Mouse (Mus musculus): ENCODE data around the gene Vegfa.
"Not testable (repeated sequence)": the region's sequence is repeated elsewhere in the genome, so short reads cannot be mapped to it uniquely, and the experiment has no call there.

The Vegfa gene

DNA sequence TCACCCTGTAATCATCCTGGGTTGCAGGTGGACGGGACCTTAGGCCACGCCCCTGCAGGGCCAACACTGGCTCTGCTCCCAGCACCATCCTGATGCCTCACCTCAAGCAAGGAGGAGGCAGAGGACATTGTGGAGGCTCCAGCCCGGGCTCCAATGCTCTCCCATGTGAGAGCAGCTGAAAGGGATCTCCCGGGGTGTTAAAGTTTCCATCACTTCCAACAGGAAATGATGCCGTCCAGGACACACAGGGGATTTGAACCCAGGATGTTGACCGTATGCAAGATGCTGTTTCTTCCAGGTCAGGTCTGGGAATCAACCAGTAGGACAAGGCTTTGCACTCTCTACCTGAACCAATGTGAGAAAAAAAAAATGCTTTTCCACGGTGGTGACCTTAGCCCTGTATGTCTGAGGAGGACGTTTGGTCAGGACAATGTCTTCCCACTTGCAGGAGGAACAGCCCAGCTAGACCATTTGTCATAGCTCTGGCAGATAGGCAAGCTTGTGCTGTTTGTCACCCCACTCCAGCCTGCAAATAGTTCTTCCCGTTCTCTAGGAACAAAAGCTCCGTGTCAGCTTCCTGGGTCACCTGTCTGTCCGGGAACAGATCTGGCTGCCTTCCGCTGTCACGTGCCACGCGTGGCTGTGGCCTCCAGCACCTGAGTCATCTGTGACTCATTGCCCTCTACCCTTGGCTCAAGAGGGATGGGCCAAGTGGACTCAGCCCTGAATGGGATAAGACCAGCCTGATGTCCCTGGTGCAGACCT is 28.3 kb downstream of the Vegfa start:
- DNase-seq (ENCODE audit: extremely low spot score, low read depth, low spot score), result no peak

DNA sequence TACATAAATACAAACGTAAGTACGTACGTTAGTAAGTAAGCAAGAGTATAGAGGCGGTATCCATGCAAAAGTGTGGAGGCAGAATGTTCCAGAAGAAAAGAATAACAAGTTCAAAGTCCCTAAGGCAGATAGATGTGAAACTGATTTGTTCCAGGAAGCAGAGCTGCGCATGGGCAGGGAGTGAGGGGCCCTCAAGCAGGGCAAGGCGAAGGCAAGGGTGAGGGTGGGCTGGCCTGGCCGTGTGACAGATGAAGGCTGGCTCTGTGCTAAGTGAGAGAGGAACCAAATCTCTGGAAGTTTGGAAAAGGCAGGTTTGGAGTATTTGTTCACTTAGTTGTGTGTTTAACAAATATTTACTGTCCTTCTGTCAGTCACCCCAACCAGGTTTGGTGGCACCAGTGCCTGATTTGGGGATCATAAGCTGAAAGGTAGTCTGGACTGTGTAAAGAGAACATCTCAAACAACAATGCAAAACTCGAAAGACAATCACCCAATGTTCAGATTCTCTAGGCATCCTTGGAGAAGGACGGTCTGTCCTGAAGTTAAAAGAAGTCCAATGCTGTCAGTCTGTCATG is 32.7 kb downstream of the Vegfa start:
- DNase-seq (ENCODE audit: extremely low spot score, low read depth, low spot score), result no peak

DNA sequence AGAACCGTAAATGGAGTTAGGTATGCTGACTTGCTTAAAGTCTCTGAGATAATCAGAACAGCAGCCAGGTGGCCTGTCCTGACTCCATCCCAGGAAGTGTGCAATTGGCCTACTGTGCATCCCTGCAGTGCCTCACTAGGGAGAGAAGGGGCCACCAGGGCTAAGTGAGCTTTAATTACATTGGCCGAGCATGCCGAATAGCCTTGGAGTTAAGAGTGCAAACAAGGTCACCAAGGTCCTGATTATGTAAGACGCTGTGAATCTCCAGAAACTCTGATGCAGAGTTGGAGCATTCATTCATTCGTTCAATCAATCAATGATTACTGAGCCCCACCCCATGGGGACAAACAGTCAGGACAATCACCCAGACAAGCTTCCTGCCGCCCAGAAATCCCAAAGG is 33.8 kb downstream of the Vegfa start:
- DNase-seq (ENCODE audit: extremely low spot score, low read depth, low spot score), result no peak

DNA sequence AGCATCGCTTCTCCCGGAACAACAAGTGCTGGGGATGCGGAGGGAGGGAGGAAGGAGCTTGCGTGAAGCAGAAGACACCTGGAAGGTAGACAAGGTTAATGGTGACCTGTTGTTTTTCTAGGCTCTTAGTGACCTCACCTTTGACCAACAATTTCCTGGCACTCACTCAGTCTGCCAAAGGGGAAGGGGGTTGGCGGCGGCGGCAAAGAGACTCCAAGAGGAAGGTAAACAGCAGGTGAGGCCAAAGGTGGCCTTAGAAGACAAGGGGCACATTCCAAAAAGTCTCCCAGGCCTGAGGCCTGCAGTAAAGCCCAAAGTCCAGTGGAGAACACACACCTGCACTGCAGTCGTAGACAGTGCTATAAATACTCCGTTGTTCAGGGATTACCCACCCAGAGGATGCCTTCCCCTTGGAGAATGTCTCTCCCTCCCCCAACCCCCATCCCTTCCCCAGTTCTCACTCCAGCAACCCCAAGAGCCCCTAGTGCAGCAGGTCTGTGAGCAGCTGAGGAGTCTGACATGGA is 35.2 kb downstream of the Vegfa start:
- no peak for DNase-seq (ENCODE audit: extremely low spot score, low read depth, low spot score)

DNA sequence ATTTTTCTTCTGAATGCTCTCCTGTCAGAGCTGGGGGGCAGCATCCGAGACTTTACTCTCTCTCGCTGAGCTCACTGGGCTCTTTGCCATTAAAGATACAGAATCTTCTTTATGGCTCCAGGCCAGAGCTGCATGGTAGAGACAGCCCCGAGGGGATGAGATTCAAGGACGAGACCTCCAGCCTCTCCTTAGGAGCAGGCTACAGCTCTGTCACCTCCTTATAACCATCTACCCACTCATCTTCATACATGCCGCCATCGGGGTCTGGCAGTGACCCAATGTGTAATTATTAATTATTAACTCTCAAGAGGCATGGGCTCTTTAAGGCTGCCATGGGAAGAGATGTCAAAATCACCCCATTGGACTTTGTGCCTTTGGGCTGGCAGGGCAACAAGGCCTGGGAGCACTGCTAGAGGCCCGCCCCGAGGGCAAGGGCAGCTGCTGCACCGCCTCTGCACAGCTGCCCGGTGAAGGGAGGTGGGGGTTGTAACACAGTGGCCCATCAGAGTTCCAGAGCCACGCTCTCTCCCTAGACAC is 37.8 kb downstream of the Vegfa start:
- DNase-seq (ENCODE audit: extremely low spot score, low read depth, low spot score), result no peak

DNA sequence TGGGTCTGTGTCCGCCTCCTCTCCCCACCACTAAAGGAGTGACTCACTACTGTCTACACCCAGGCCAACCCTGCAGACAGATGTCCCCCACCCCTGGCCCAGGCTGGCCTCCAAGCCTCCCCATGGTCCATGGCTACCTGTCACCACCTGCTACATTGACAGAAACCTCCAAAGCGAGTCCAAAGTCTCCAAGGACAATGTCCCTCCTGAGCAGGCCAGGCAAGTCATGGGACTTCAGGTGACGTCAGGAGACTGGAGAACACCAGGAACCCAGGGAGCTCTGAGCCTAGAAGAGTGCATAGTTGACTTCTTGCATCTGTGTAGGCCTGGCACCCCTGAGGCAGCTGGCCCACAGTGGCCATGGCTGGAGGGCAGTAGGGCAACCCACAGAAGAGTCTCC is 45.3 kb downstream of the Vegfa start:
- DNase-seq (ENCODE audit: extremely low spot score, low read depth, low spot score), result no peak

DNA sequence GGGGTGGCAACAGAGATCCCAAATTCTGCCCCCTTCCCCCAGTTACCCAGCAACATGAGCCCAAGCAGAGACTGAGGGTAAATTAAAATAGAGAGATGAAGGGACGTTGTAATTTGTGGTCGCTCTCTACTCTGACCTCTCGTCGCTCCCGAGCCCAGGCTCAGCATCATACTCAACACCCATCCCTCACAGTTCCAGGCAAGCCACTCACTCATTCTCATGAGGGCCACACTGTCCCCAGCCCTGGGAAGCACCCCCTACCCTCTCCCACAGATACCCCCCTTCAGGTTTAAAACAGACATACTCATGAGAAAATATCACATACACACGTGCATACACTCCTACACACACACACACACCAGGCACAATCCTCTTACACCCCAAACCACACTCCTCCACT is 45.8 kb downstream of the Vegfa start:
- DNase-seq (ENCODE audit: extremely low spot score, low read depth, low spot score), result no peak

DNA sequence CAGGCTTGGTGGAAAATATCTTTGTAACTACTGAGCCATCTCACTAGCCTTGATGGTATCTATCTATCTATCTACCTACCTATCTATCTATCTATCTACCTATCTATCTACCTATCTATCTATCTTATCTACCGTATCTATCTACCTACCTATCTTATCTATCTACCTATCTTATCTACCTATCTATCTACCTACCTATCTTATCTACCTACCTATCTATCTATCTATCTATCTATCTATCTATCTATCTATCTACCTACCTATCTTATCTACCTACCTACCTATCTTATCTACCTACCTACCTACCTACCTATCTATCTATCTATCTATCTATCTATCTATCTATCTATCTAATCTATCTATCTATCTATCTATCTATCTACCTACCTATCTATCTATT is 49.0 kb downstream of the Vegfa start:
- not testable (repeated sequence) for DNase-seq (ENCODE audit: extremely low spot score, low read depth, low spot score)

DNA sequence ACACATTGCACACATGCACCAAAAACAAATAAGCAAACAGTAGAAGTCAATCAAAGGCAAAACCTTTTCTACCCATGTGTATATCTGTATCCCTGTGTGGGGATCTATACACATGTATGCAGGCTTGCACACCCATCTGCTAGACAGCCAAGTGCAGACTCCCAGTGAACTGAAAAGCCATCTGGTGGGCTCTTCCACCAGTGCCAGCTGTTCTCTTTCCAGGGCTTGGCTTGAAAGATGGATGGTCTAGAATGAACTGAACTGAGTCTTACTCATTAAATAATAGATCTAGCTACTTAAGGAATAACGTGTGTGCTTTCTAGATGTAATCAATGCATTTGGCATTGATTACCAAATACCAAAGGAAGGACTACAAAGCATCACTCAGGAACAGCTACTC is 50.3 kb downstream of the Vegfa start:
- DNase-seq (ENCODE audit: extremely low spot score, low read depth, low spot score), result no peak

DNA sequence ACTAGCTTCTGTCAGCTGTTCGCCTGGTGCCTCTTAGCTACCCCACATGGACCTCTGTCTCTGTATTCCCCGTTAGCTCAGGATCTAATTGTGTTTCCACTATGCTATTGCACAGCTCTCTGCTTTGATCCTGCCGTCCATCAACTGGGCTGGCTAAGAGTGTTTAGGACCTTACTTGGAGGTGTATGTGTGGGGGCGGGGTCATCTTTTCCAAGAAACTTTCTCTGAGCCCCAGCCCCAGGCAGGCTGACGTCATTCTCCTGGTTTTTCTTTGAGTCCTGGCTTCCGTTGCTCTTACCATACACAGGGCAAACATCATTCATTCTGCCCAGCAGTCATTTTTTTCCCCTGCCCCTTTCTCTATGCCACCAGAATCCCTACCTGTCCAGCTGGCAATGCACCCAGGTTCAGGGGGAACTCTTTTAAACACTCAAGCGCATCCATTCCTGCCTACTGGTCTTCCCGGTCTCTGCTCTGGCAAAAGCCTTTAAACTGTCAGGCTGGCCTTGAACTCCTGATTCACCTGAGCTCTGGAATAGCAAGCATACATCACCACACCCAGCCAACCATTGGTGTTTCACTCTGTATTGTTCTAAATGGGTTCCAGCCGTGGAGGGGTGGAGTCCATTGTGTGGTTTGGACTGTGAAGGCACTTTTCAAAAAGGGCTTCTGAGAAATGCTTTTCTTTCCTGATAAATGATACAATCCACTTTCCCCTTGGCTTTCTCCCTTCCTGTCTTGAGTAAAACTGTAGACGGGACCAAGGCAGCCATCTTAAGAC is 53.0 kb downstream of the Vegfa start:
- DNase-seq (ENCODE audit: extremely low spot score, low read depth, low spot score), result no peak

DNA sequence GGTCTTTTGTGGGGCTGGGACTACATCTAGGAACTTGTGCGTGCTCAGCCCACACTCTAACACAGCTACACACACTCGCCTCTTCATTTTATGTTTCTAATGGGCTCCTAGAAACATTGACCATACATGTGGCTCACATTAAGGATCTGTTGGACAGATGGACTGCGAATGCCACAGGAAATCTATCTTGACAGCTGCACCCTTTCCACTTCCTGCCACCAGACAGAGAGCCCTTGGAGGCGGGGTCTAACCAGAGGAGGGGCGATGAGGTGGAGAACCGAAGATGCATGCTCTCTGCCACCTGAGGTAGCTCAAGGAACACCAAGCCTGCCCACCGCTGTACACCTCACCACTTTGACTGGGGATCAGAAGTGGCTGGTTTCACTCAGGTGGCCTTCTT is 57.7 kb downstream of the Vegfa start:
- peak; percentile 49 for DNase-seq (ENCODE audit: extremely low spot score, low read depth, low spot score)

DNA sequence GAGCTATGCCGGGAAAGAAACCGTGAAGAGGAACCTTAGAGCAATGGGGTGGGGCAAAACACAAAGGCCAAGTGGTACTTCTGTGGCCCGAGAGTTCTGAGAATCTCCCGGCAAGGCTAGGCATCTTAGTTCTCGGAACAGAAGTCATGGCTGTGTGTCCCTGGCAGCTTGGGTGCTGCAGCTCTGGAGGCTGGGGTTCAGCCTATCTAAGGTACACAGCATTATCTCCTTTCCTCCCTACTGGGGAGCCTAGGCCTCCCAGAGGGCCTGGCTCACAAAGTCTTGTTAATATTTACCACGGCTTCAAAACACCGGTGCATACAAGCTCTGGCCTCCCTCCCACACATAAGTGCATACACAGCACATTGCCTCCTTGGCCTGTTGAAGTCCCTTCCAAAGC is 59.0 kb downstream of the Vegfa start:
- no peak for DNase-seq (ENCODE audit: extremely low spot score, low read depth, low spot score)

DNA sequence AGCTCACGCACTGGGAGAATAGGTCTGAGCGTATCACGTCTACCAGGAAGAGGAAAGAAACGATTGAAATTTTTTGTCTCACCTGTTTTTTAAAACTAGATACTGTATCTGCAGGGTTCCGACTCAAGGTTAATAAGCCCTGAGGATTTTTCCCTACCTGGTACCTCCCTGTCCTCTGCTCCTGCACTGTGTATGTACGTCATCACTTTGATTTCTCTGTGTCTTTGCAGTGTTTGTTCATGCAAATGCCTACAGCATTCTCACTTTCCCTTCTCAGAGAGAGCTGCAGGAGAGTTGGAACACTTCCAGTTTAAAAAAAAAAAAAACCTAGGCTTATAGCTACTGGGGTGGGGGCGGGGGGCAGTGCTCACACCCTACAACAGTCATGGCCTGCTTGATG is 59.8 kb downstream of the Vegfa start:
- no peak for DNase-seq (ENCODE audit: extremely low spot score, low read depth, low spot score)

DNA sequence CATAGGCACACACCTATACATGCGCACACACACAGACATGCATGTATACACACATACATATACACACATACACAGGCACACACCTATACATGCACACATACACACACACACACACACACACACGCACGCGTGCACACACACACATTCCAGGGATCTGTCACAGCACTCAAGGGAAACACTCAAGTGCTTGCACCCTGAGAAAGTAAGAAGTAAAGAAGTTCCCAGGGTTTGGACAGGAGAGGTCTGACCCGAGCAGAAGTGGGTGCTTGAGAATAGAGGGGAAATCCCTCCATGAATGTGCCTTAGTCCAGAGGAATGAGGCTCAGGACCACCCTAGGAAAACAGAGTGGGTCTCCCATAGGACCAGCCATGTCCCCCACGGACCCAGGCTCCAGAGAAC is 60.4 kb downstream of the Vegfa start:
- no peak for DNase-seq (ENCODE audit: extremely low spot score, low read depth, low spot score)

DNA sequence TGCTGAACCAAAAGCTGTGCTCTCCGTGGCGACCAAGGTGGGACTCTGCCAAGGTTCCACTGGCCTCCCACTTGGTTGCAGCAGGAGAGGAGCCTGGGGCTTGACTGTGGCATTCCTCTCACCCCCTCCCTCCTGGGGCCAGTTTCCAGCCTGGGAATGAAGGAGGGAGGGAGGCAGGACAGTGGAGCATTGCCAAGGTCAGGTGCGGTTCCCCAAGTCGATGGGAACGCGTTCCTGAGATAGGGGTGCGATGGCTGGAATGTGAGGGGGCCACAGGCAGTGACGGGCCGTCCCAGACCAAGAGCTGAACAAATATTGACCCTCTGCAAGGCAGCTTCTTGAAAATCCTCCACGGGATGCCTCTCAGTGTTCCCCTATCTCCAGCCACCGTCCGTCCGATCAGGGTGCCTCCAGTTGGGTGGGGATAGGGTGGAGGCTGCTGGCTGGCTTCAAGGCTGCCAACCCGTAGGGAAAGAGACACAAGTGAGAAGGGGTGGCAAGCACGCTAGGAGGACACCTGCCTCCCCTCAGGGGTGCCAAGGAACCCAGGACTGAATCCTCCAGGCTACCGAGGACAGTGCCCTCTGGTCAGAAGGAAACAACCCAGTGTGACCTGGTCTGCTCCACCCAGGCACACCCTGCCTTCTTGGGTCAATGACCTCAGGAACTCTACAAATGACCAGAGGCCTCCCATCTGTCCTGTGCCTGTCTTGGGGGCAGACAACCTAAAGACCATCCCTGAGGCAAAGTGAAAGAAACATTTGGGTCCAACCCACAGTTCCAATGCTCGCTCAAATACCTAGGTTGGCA is 61.2 kb downstream of the Vegfa start:
- no peak for DNase-seq (ENCODE audit: extremely low spot score, low read depth, low spot score)

DNA sequence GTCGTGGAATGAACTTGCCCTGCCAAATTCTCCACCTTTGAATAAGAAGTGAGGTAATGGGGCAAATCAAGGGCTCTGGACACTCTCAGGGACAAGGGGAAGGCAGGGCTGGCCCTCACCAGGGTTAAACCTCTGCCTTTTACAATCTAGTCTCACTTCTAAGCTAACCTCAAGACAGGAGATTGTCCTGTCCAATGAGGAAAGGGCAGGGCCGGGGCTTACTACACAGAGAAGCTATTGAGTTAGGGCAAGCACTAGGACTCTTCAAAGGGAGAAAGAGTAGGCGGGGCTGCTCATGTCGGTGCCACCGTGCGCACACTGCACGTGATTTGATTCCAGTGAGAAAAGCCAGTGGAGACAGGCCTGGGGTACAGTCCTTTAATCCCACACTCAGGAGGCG is 62.6 kb downstream of the Vegfa start:
- no peak for DNase-seq (ENCODE audit: extremely low spot score, low read depth, low spot score)

DNA sequence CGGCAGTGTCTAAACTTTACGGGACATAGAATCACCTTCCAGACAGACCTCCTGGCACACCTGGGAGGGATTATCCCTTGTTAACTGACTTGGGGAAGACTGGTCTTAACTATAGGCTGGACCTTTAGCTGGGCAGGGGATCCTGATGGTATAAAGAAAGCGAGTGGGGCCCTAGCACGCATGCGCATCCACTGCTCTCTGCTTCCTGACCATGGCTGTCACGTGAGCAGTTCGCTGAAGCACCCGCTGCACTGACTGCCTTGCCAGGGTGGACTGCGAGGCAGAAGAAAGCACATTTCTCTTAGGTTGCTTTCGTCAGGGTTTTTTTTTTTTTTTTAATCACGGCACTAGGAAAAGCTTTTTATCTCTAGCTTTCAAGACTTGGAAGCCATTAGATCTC is 63.8 kb downstream of the Vegfa start:
- DNase-seq (ENCODE audit: extremely low spot score, low read depth, low spot score), result no peak

Data from hindlimb bud, embryonic 11.5 days (tissue).